Mouse (Mus musculus) T-helper 17 cell (primary cell): Measurements from ENCODE around the gene Cacnb4.

Experiments used
- in situ Hi-C, 2 experiments: fragments of 300-600 bp; cut with MboI, MseI; formaldehyde crosslinking; loops; 1 replicate in 1 of 2; 2 replicates in 1 of 2; pipeline ENCODE4 v1.15.1; 2025; ENCODE audit warnings: high pct_unique_total_duplicates in 2 of 2

Cacnb4 gene

GRCm38 (mm10) chr2:52475854-52476253, 200.8 kb downstream of the Cacnb4 start:
- in situ Hi-C loops, result no loop called here

GRCm38 (mm10) chr2:52474570-52474969, 202.1 kb downstream of the Cacnb4 start:
- in situ Hi-C loops, result no loop called here

- in situ Hi-C loops, result no loop called here
These were observed 204.9 kb downstream of the Cacnb4 start for GRCm38 (mm10) chr2:52471545-52472291.

- in situ Hi-C loops, result no loop called here
These were observed 206.5 kb downstream of the Cacnb4 start for GRCm38 (mm10) chr2:52470044-52470560.

GRCm38 (mm10) chr2:52467629-52468028, 209.0 kb downstream of the Cacnb4 start:
- in situ Hi-C loops, result no loop called here

- in situ Hi-C loops, result no loop called here
These were observed 215.2 kb downstream of the Cacnb4 start for GRCm38 (mm10) chr2:52461206-52461967.

- in situ Hi-C loops, result no loop called here
These were observed 220.8 kb downstream of the Cacnb4 start for GRCm38 (mm10) chr2:52455606-52456479.

- in situ Hi-C loops, result no loop called here
These were observed 226.8 kb downstream of the Cacnb4 start for GRCm38 (mm10) chr2:52449818-52450217.

GRCm38 (mm10) chr2:52448916-52449315, 227.7 kb downstream of the Cacnb4 start:
- in situ Hi-C loops, result no loop called here

GRCm38 (mm10) chr2:52446648-52447047, 230.0 kb downstream of the Cacnb4 start:
- in situ Hi-C loops, result no loop called here

GRCm38 (mm10) chr2:52442125-52442524, 234.5 kb downstream of the Cacnb4 start:
- in situ Hi-C loops, result no loop called here

GRCm38 (mm10) chr2:52440420-52441015, 236.1 kb downstream of the Cacnb4 start:
- in situ Hi-C loops, result no loop called here

- in situ Hi-C loops, result no loop called here
These were observed 238.2 kb downstream of the Cacnb4 start for GRCm38 (mm10) chr2:52438437-52438836.

- in situ Hi-C loops, result no loop called here
These were observed 238.6 kb downstream of the Cacnb4 start for GRCm38 (mm10) chr2:52438013-52438412.

- in situ Hi-C loops, result no loop called here
These were observed 240.6 kb downstream of the Cacnb4 start for GRCm38 (mm10) chr2:52435919-52436632.

- in situ Hi-C loops, result no loop called here
These were observed 243.3 kb downstream of the Cacnb4 start for GRCm38 (mm10) chr2:52433365-52433764.

GRCm38 (mm10) chr2:52427383-52427782, 249.2 kb downstream of the Cacnb4 start:
- in situ Hi-C loops, result no loop called here

GRCm38 (mm10) chr2:52426041-52426440, 250.6 kb downstream of the Cacnb4 start:
- in situ Hi-C loops, result no loop called here

GRCm38 (mm10) chr2:52425523-52425795, 251.2 kb downstream of the Cacnb4 start:
- in situ Hi-C loops, result no loop called here

GRCm38 (mm10) chr2:52424747-52425522, 251.7 kb downstream of the Cacnb4 start, which contains the start of gene Arl5a:
Gene Arl5a, minus strand, starts transcription at chr2:52424901.
- in situ Hi-C loops, result no loop called here
